Mouse (Mus musculus) layer of hippocampus, adult 11-12 months (tissue): ENCODE data around the gene Apmap.
A peak's percentile ranks its signal among the peaks of the same experiment; 100 is the strongest.
"Not testable (repeated sequence)": the region's sequence is repeated elsewhere in the genome, so short reads cannot be mapped to it uniquely, and the experiment has no call there.

ENCODE experiments used
- DNase-seq: peaks from one replicate; pipeline ENCODE4 v3.0.0; 2022; ENCODE audit warnings: low spot score

The Apmap gene

GRCm38 (mm10) chr2:150610097-150610496 lies 1.7 kb upstream of the Apmap start:
- no peak for DNase-seq

GRCm38 (mm10) chr2:150608872-150609560 lies 649 bp upstream of the Apmap start:
- DNase-seq: peak; percentile 84

- no peak for DNase-seq
Measured at GRCm38 (mm10) chr2:150607086-150607485, 1.3 kb downstream of the Apmap start.

GRCm38 (mm10) chr2:150604802-150605201 lies 3.6 kb downstream of the Apmap start:
- no peak for DNase-seq

DNA sequence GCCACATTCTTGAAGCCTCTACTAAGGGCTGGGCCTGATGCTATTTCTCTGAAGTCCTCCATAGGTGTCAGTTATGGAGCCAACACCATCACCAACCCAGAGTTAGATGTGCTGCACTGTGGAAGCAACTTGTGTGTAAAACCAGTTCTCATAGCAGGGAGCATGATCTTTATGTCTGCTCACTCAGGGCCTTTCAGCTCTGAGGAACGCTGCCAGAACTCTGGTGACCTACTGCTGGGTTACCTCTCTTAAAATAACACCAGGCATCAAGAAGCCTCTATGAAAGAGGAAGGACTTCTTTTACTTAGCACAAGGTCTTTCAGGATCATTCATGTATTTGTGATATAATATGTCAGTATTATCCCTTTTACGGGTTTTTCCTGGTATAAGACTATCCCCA lies 6.2 kb downstream of the Apmap start:
- no peak for DNase-seq

- DNase-seq: no peak
Measured at GRCm38 (mm10) chr2:150600263-150600662, 8.1 kb downstream of the Apmap start.

- no peak for DNase-seq
Measured at GRCm38 (mm10) chr2:150595411-150596190, 12.8 kb downstream of the Apmap start.

GRCm38 (mm10) chr2:150589076-150589475 lies 19.3 kb downstream of the Apmap start:
- no peak for DNase-seq

GRCm38 (mm10) chr2:150579628-150580027 lies 28.7 kb downstream of the Apmap start:
- no peak for DNase-seq

DNA sequence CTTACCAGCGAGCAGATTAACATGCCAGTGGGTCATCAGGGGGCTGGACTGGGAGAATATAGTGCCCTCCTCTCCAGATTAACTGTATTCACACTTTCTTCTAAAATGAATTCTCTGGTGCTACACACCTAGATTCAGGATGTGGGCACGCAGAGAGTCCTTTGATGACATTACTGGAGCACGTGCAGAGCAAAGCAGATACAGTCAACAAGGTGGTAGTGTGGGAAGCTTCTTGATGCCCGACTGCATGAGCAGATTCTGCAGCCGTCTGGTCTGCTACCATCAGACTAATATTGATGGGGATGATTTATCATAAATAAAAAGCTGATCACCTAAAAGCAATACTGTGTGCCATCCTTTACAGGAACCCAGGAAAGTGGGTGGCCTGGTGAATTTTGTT lies 29.8 kb downstream of the Apmap start:
- DNase-seq: no peak

DNA sequence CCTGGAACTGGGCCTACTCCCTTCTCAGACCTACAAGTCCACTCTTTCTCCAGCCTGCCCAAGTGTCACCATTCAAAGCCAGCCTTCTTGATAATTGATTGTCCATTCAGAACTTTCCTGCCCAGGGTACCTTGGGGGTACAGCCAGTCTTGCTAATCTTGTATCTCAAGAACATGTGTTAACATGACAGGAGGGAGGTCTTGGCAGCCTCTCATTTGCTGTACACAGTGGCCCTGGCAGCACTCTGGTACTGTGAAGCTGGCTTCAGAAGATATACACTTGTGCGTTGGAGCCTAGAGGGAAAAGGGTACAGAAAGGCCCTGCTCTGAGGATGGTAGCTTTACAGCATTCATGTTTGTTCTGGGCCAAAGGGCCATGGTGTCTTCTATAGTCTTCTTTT lies 32.1 kb downstream of the Apmap start:
- DNase-seq: no peak

- DNase-seq: no peak
Measured at GRCm38 (mm10) chr2:150572463-150572862, 35.9 kb downstream of the Apmap start.

GRCm38 (mm10) chr2:150570761-150571160 lies 37.6 kb downstream of the Apmap start:
- no peak for DNase-seq

DNA sequence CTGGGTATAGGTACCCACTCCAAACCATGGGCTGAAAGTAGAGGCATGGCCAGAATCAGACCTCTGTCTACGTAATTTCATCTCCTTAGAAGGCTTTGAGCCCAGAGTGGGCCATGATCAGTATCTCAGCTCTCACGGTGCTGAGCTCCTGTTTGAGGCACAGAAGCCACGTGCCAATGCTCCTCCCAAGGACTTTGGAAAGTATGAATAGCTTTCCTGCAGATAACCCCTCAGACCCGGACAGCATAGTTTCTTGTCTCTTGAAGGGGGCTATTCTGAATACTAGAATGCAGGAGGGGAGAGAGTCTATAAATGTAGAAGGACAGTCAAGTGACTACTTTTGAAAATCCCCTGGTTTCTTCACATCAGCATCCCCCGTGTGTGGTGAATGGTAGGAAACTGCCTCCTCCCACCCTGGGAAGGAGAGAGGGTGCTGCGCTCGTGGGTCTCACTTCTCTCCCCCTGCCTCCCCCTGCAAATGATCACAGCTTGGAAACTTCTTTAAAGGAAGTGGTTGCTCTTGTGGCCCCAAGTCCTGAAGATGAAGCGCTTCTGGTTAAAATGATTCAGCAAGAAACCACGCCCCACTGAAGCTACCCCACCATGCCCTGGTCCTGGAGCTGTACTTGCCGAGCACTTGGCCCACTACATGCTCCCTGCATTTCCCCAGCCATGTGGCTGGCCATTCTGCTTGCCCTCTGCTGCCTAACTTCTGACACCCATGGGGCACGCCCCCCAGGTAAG lies 38.3 kb downstream of the Apmap start, which contains the start of gene Cst7:
Gene Cst7 (plus strand): TSS at position 569 of the 744 bp plus-strand sequence.
- peak; percentile 20 for DNase-seq

- DNase-seq: peak; percentile 58
Measured at GRCm38 (mm10) chr2:150567051-150567450, 41.3 kb downstream of the Apmap start.

DNA sequence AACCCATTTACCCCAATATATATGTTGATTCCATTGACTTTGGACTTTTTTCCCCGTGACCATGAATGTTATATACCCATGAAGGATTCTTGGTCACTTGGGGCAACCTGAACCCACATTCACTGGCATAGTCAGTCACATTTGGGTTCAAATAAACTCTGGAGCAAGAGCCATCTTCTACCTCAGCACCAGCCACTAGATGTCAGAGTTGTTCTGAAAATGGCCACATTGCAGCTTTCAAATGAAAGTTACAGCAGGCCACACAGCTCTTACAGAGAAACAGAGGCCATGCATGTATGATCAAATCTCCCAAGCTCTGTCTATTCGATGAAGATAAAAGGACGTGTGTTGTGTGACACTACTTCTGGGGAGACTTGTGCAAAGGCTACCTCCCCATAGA lies 49.8 kb downstream of the Apmap start:
- DNase-seq: peak; percentile 36

DNA sequence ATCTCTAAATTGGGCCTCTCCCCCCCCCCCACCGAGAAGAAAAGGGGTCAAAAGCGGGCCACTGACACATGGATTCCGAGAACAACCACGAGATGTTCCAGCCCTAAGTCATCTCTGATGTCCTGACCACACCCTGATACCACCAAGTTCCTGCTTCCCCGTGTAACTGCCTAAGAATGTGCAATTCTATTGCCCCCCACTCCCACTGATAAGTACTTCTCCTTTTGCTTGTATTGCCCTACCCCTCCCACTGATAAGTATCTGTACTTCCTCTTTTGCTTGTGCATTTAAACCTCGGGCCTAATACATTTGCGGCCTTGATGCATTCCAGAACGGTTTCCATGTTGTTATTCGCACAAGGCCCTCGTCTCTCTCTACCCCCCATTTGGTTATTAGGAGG lies 58.8 kb downstream of the Apmap start:
- not testable (repeated sequence) for DNase-seq
